Mouse (Mus musculus) olfactory bulb, adult 2 months (tissue): ENCODE data around the gene Mef2c.

Experiments used
- CTCF ChIP-seq: fragments of 200-500 bp; IDR thresholded peaks from 2 replicates; pipeline ENCODE4 v1.5.1; 2012; ENCODE audit warnings: low read depth, mild to moderate bottlenecking, low read length, moderate library complexity; ENCODE audit not compliant: insufficient read depth
- POLR2A ChIP-seq: fragments of 200-500 bp; IDR thresholded peaks from 2 replicates; pipeline ENCODE4 v1.6.1; 2012; ENCODE audit warnings: mild to moderate bottlenecking, low read depth, low read length, moderate library complexity; ENCODE audit not compliant: insufficient read depth

GRCm38 (mm10) chr13:83651941-83652548 is 148.2 kb downstream of the Mef2c start:
- TF ChIP-seq POLR2A, result no peak
- TF ChIP-seq CTCF, result no peak
